Mouse (Mus musculus): ENCODE data around the gene C1qtnf3.

DNA sequence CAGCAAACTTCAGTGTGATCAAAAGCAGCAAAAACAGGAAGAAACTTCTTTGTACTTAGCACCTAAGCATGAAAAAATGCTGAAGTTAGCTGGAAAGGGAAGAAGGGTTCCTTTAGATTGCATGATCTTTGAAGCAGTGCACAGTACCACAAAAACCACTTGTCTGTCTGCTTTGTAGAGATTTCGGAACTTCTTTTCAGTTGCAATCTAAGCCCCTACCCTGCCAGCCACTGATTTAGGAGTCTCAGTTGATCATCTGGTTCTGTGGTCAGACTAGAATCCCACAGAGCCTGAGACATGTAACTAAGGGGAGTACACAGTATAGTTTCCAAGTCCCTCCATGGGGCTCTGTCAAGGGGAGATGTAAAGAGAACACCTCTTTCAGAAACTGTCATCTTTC, 1.3 kb downstream of the C1qtnf3 start:
- no peak for TF ChIP-seq CTCF (IDR thresholded peaks at IDR 0.05; ENCODE audit: borderline replicate concordance, control insufficient read depth, extremely low read depth, insufficient read depth, low read length, poor library complexity)
- no peak for TF ChIP-seq POLR2A (IDR thresholded peaks at IDR 0.05; ENCODE audit: control insufficient read depth, extremely low read depth, insufficient read depth, low read length, poor library complexity)
